Mouse (Mus musculus) intestine, embryonic 14.5 days (tissue): ENCODE results near the gene Gbp2. TPM values are rescaled to one million over a fixed set of nuclear protein-coding genes. Genes with fewer than 3 reads are reported as not detected.
"Not testable (repeated sequence)": the region's sequence is repeated elsewhere in the genome, so short reads cannot be mapped to it uniquely, and the experiment has no call there.

Experiments
- ATAC-seq: fragments of 200-750 bp; cut with Nextera tagmentation; replicated peaks from 2 replicates; pipeline ENCODE4 v1.8.0; 2017; ENCODE audit warnings: low read depth, moderate number of reproducible peaks, moderate TSS enrichment, moderate library complexity; ENCODE audit not compliant: low FRiP score, low TSS enrichment
- DNase-seq: peaks from one replicate; pipeline ENCODE4 v3.0.0-alpha.2; 2018; ENCODE audit warnings: low spot score
- H3K27ac ChIP-seq: fragments of 300-500 bp; sonication (generic); 2 replicates; pipeline ENCODE4 v1.5.1; 2014; ENCODE audit warnings: low read depth, mild to moderate bottlenecking, control low read depth
- H3K27me3 ChIP-seq: fragments of 300-500 bp; sonication (generic); replicated peaks from 2 replicates; pipeline ENCODE4 v1.6.1; 2014; ENCODE audit warnings: low read length, control low read depth; ENCODE audit not compliant: control insufficient read depth, insufficient read depth
- H3K36me3 ChIP-seq: fragments of 300-500 bp; sonication (generic); 2 replicates; pipeline ENCODE4 v1.6.1; 2014; ENCODE audit warnings: low read length, control low read depth; ENCODE audit not compliant: control insufficient read depth, insufficient read depth
- H3K4me1 ChIP-seq: fragments of 300-500 bp; sonication (generic); replicated peaks from 2 replicates; pipeline ENCODE4 v1.6.1; 2014; ENCODE audit warnings: low read length, control low read depth, mixed read lengths; ENCODE audit not compliant: control insufficient read depth, insufficient read depth
- H3K4me2 ChIP-seq: fragments of 300-500 bp; sonication (generic); 2 replicates; pipeline ENCODE4 v1.6.1; 2014; ENCODE audit warnings: low read length
- H3K4me3 ChIP-seq: fragments of 300-500 bp; sonication (generic); 2 replicates; pipeline ENCODE4 v1.5.1; 2014; ENCODE audit warnings: low read depth, low read length, control low read depth, mixed read lengths
- H3K9ac ChIP-seq: fragments of 300-500 bp; sonication (generic); 2 replicates; pipeline ENCODE4 v1.6.1; 2014; ENCODE audit warnings: mild to moderate bottlenecking, low read length
- H3K9me3 ChIP-seq: fragments of 300-500 bp; sonication (generic); 2 replicates; pipeline ENCODE4 v1.6.1; 2016; ENCODE audit warnings: low read length, control low read depth; ENCODE audit not compliant: control insufficient read depth
- WGBS: fragments of 180-500 bp; shearing (Covaris S2); extraction: QIAGEN DNeasy Blood & Tissue Kit; methylation state at CpG from one replicate; pipeline ENCODE4 v1.1.7; 2014; 5-methylcytosine and 5-hydroxymethylcytosine counted together
- microRNA-seq: library from miRNA; unstranded; fragments of <30 nt; microRNA quantifications from one replicate; pipeline ENCODE4, GENCODE M21; 2016
- polyA plus RNA-seq: library from polyadenylated mRNA; unstranded; fragments of >200 nt; fragmentation: Nextera tagmentation; extraction: Ambion mirVana; gene quantifications from 2 replicates; pipeline ENCODE4 v1.2.1, GENCODE M21; 2014

Gbp2 gene
- polyA plus RNA-seq, 1 experiment from 2014 or later: 3.1 TPM

- not testable (repeated sequence) for H3K4me2 ChIP-seq, H3K27ac ChIP-seq, DNase-seq, H3K4me1 ChIP-seq, H3K27me3 ChIP-seq, H3K9me3 ChIP-seq, H3K4me3 ChIP-seq, ATAC-seq, H3K9ac ChIP-seq, H3K36me3 ChIP-seq
- 45% methylated on average over 7 of the region's 7 CpGs for WGBS
These were observed 27.4 kb downstream of the Gbp2 start for GRCm38 (mm10) chr3:142647836-142648235.

GRCm38 (mm10) chr3:142650205-142650604 lies 29.8 kb downstream of the Gbp2 start:
- Histone ChIP-seq H3K4me2 (no peak overlapping the region), H3K4me3 (no peak overlapping the region), H3K36me3 (no peaks in the 10 kb centered on the region), H3K9ac (no peak overlapping the region), H3K27me3 (no peaks in the 10 kb centered on the region), H3K27ac (no peak overlapping the region), H3K9me3 (no peaks in the 10 kb centered on the region), H3K4me1 (no peaks in the 10 kb centered on the region)
- WGBS: 43% methylated on average over 2 of the region's 2 CpGs
- ATAC-seq (no peak), DNase-seq (no peak)

- Histone ChIP-seq H3K4me2 (no peak overlapping the region), H3K9ac (no peak overlapping the region), H3K27me3 (no peaks in the 10 kb centered on the region), H3K4me1 (no peaks in the 10 kb centered on the region), H3K27ac (no peak overlapping the region), H3K4me3 (no peak overlapping the region), H3K9me3 (peaks cover 5% of the 10 kb centered on the region; the same call in 1 of the 2 replicates), H3K36me3 (no peaks in the 10 kb centered on the region)
- WGBS: 93% methylated on average over 8 of the region's 8 CpGs
- no peak for DNase-seq
- ATAC-seq: no peak
These were observed 44.3 kb downstream of the Gbp2 start for GRCm38 (mm10) chr3:142664723-142665122.

- H3K27ac ChIP-seq: no peak overlapping the region
- ATAC-seq (no peak), DNase-seq (no peak)
- H3K27me3 ChIP-seq: no peaks in the 10 kb centered on the region
- WGBS: 56% methylated on average over 1 of the region's 1 CpGs
- no peaks in the 10 kb centered on the region for H3K4me1 ChIP-seq
- no peak overlapping the region for H3K4me3 ChIP-seq
- no peak overlapping the region for H3K9ac ChIP-seq
- H3K4me2 ChIP-seq: no peak overlapping the region
- no peaks in the 10 kb centered on the region for H3K9me3 ChIP-seq
- H3K36me3 ChIP-seq: no peaks in the 10 kb centered on the region
These were observed 54.2 kb downstream of the Gbp2 start for GRCm38 (mm10) chr3:142674607-142675006.

Small RNAs within 50 kb of the gene (microRNA-seq; reads per million reads assigned to microRNA genes)
- not detected for gene Mir6381

Other genes with a start within 250 kb of the Gbp2 start
- 30.5 and 33.2 TPM in 2 replicates for gene Pdlim5, start 224.9 kb upstream of the Gbp2 start, polyA plus RNA-seq
- 0.09 and 0.27 TPM in 2 replicates for gene Gbp5, start 126.6 kb upstream of the Gbp2 start, polyA plus RNA-seq
- gene Gbp7, start 90.3 kb upstream of the Gbp2 start, polyA plus RNA-seq: 5.7 and 7.7 TPM in 2 replicates
- 1.8 and 2.0 TPM in 2 replicates for gene Gbp3, start 60.6 kb upstream of the Gbp2 start, polyA plus RNA-seq
- 0.20 and 0.28 TPM in 2 replicates for gene Gbp2b, start 25.8 kb upstream of the Gbp2 start, polyA plus RNA-seq
- 19.3 and 20.5 TPM in 2 replicates for gene Kyat3, start 80.4 kb downstream of the Gbp2 start, polyA plus RNA-seq
- gene Gtf2b, start 144.4 kb downstream of the Gbp2 start, polyA plus RNA-seq: 69.0 and 71.8 TPM in 2 replicates